Mouse (Mus musculus): ENCODE results near the gene Kcnh4. TPM values are rescaled to one million over a fixed set of nuclear protein-coding genes. Genes with fewer than 3 reads are reported as not detected.

Gene Kcnh4
- total RNA-seq, 1 experiment from 2014 or later: not detected

- peak; percentile 81 for ATAC-seq (replicated peaks; ENCODE audit: insufficient number of reproducible peaks, low FRiP score, low TSS enrichment, poor library complexity, severe bottlenecking)
Observed at GRCm38 (mm10) chr11:100770646-100771408, 11.1 kb upstream of the Kcnh4 start, which contains the start of gene Ghdc. Ghdc (minus strand) TSS chr11:100770957.

GRCm38 (mm10) chr11:100769980-100770379, 10.2 kb upstream of the Kcnh4 start:
- no peak for ATAC-seq (replicated peaks; ENCODE audit: insufficient number of reproducible peaks, low FRiP score, low TSS enrichment, poor library complexity, severe bottlenecking)

GRCm38 (mm10) chr11:100767871-100768270, 8.1 kb upstream of the Kcnh4 start:
- ATAC-seq (replicated peaks; ENCODE audit: insufficient number of reproducible peaks, low FRiP score, low TSS enrichment, poor library complexity, severe bottlenecking): no peak

GRCm38 (mm10) chr11:100766726-100767125, 7.0 kb upstream of the Kcnh4 start:
- no peak for ATAC-seq (replicated peaks; ENCODE audit: insufficient number of reproducible peaks, low FRiP score, low TSS enrichment, poor library complexity, severe bottlenecking)

- no peak for ATAC-seq (replicated peaks; ENCODE audit: insufficient number of reproducible peaks, low FRiP score, low TSS enrichment, poor library complexity, severe bottlenecking)
Observed at GRCm38 (mm10) chr11:100762831-100763230, 3.1 kb upstream of the Kcnh4 start, which contains the start of gene Hcrt. Hcrt (minus strand) TSS chr11:100762931.

- peak; percentile 66 for ATAC-seq (replicated peaks; ENCODE audit: insufficient number of reproducible peaks, low FRiP score, low TSS enrichment, poor library complexity, severe bottlenecking)
Observed at GRCm38 (mm10) chr11:100761547-100762045, 1.9 kb upstream of the Kcnh4 start.

GRCm38 (mm10) chr11:100758707-100759610, 783 bp downstream of the Kcnh4 start:
- no peak for ATAC-seq (replicated peaks; ENCODE audit: insufficient number of reproducible peaks, low FRiP score, low TSS enrichment, poor library complexity, severe bottlenecking)

- ATAC-seq (replicated peaks; ENCODE audit: insufficient number of reproducible peaks, low FRiP score, low TSS enrichment, poor library complexity, severe bottlenecking): no peak
Observed at GRCm38 (mm10) chr11:100757566-100757965, 2.2 kb downstream of the Kcnh4 start.

- ATAC-seq (replicated peaks; ENCODE audit: insufficient number of reproducible peaks, low FRiP score, low TSS enrichment, poor library complexity, severe bottlenecking): no peak
Observed at GRCm38 (mm10) chr11:100756476-100756875, 3.3 kb downstream of the Kcnh4 start.

- ATAC-seq (replicated peaks; ENCODE audit: insufficient number of reproducible peaks, low FRiP score, low TSS enrichment, poor library complexity, severe bottlenecking): no peak
Observed at GRCm38 (mm10) chr11:100754693-100755057, 5.1 kb downstream of the Kcnh4 start.

GRCm38 (mm10) chr11:100754021-100754692, 5.6 kb downstream of the Kcnh4 start:
- ATAC-seq (replicated peaks; ENCODE audit: insufficient number of reproducible peaks, low FRiP score, low TSS enrichment, poor library complexity, severe bottlenecking): no peak

- no peak for ATAC-seq (replicated peaks; ENCODE audit: insufficient number of reproducible peaks, low FRiP score, low TSS enrichment, poor library complexity, severe bottlenecking)
Observed at GRCm38 (mm10) chr11:100752294-100752693, 7.4 kb downstream of the Kcnh4 start.

- ATAC-seq (replicated peaks; ENCODE audit: insufficient number of reproducible peaks, low FRiP score, low TSS enrichment, poor library complexity, severe bottlenecking): no peak
Observed at GRCm38 (mm10) chr11:100750127-100750526, 9.6 kb downstream of the Kcnh4 start.

- no peak for ATAC-seq (replicated peaks; ENCODE audit: insufficient number of reproducible peaks, low FRiP score, low TSS enrichment, poor library complexity, severe bottlenecking)
Observed at GRCm38 (mm10) chr11:100749469-100749868, 10.3 kb downstream of the Kcnh4 start.

- no peak for ATAC-seq (replicated peaks; ENCODE audit: insufficient number of reproducible peaks, low FRiP score, low TSS enrichment, poor library complexity, severe bottlenecking)
Observed at GRCm38 (mm10) chr11:100748620-100749019, 11.1 kb downstream of the Kcnh4 start.

GRCm38 (mm10) chr11:100747114-100747513, 12.6 kb downstream of the Kcnh4 start:
- no peak for ATAC-seq (replicated peaks; ENCODE audit: insufficient number of reproducible peaks, low FRiP score, low TSS enrichment, poor library complexity, severe bottlenecking)

- ATAC-seq (replicated peaks; ENCODE audit: insufficient number of reproducible peaks, low FRiP score, low TSS enrichment, poor library complexity, severe bottlenecking): no peak
Observed at GRCm38 (mm10) chr11:100746546-100746945, 13.2 kb downstream of the Kcnh4 start.

GRCm38 (mm10) chr11:100745085-100745484, 14.7 kb downstream of the Kcnh4 start:
- ATAC-seq (replicated peaks; ENCODE audit: insufficient number of reproducible peaks, low FRiP score, low TSS enrichment, poor library complexity, severe bottlenecking): peak; percentile 59

- ATAC-seq (replicated peaks; ENCODE audit: insufficient number of reproducible peaks, low FRiP score, low TSS enrichment, poor library complexity, severe bottlenecking): no peak
Observed at GRCm38 (mm10) chr11:100741348-100741747, 18.4 kb downstream of the Kcnh4 start.
